Mouse (Mus musculus): ENCODE measurements around the gene Hrnr. TPM values are rescaled to one million over a fixed set of nuclear protein-coding genes. Genes with fewer than 3 reads are reported as not detected.

Gene Hrnr
- polyA plus RNA-seq, 1 experiment from 2014 or later, result 0.05 TPM

Other genes with a start within 250 kb of the Hrnr start
- gene Crnn, start 175.0 kb upstream of the Hrnr start, polyA plus RNA-seq (2015; fragmentation: Nextera tagmentation; extraction: Ambion mirVana), result 0.24 and 0.48 TPM in 2 replicates
- gene Flg2, start 122.5 kb upstream of the Hrnr start, polyA plus RNA-seq (2015; fragmentation: Nextera tagmentation; extraction: Ambion mirVana), result 0.01 TPM in 1 of 2 replicates, not detected in the other
- gene Flg, start 46.2 kb upstream of the Hrnr start, polyA plus RNA-seq (2015; fragmentation: Nextera tagmentation; extraction: Ambion mirVana), result 0.58 and 0.70 TPM in 2 replicates
- 0.53 and 0.54 TPM in 2 replicates for gene Rptn, start 74.0 kb downstream of the Hrnr start, polyA plus RNA-seq (2015; fragmentation: Nextera tagmentation; extraction: Ambion mirVana)
- 0.98 and 1.0 TPM in 2 replicates for gene Tchh, start 122.6 kb downstream of the Hrnr start, polyA plus RNA-seq (2015; fragmentation: Nextera tagmentation; extraction: Ambion mirVana)
- gene Tchhl1, start 149.0 kb downstream of the Hrnr start, polyA plus RNA-seq (2015; fragmentation: Nextera tagmentation; extraction: Ambion mirVana), result 0.08 TPM in 1 of 2 replicates, not detected in the other
- gene S100a11, start 200.7 kb downstream of the Hrnr start, polyA plus RNA-seq (2015; fragmentation: Nextera tagmentation; extraction: Ambion mirVana), result 1,245 and 1,274 TPM in 2 replicates
- 485 and 530 TPM in 2 replicates for gene S100a10, start 235.3 kb downstream of the Hrnr start, polyA plus RNA-seq (2015; fragmentation: Nextera tagmentation; extraction: Ambion mirVana)

Measured in thymus, postnatal 0 days (tissue).